Mouse (Mus musculus) activated CD4-positive, CD25-positive, alpha-beta regulatory T cell, adult 9 weeks (primary cell): Measurements from ENCODE around the gene Gyg. TPM values are rescaled to one million over a fixed set of nuclear protein-coding genes. Genes with fewer than 3 reads are reported as not detected.

Experiments
- polyA plus RNA-seq: library from polyadenylated mRNA; unstranded; fragments of 100-300 nt; shearing (Covaris generic); gene quantifications from one replicate; pipeline ENCODE4 v1.2.1, GENCODE M21; 2017

The Gyg gene
- 68.7 TPM for polyA plus RNA-seq

GRCm38 (mm10) chr3:20154531-20155367 is at the start of gene Gyg:
TSS of gene Gyg (minus strand) at chr3:20155317.

Other genes starting within 250 kb of the Gyg start
- gene Cp, start 198.3 kb downstream of the Gyg start, polyA plus RNA-seq: 0.65 TPM
- gene Hps3, start 120.0 kb downstream of the Gyg start, polyA plus RNA-seq: 44.5 TPM
- gene Hltf, start 97.5 kb downstream of the Gyg start, polyA plus RNA-seq: 80.4 TPM
- 0.18 TPM for gene Cpa3, start 86.9 kb upstream of the Gyg start, polyA plus RNA-seq
- not detected for gene Cpb1, start 120.4 kb upstream of the Gyg start, polyA plus RNA-seq
- not detected for gene Agtr1b, start 211.9 kb upstream of the Gyg start, polyA plus RNA-seq